Mouse (Mus musculus): ENCODE measurements around the gene Tstd3. TPM values are rescaled to one million over a fixed set of nuclear protein-coding genes. Genes with fewer than 3 reads are reported as not detected.

The Tstd3 gene
- polyA plus RNA-seq (2012; rRNA removed; ENCODE audit: low replicate concordance) = 1.2 and 2.6 TPM in 2 replicates

DNA sequence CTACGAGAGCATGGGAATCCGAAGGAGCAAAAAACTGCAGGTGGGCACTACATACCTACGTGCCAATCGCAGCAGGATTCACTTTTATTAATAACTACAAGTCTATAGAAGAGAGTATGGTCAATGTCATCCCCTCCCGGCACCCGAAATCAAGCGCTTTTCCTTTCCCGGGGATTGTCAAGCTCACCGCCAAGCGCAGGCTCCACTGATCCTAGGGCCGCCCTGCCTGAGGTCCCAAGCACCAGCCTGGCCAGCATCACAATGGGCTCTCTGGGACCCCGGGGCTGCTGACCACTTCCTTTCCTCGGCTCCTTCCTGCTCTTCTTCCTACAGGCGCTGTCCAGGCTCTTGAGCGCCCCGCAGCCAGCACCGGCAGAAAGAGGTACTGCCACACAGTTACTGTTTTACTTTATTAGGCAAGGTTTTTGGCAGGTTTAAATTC lies at the start of gene Tstd3, which contains the start of gene Usp45:
Gene Tstd3, minus strand, starts transcription at position 350 of the 442 bp plus-strand sequence.
Gene Usp45, plus strand, starts transcription at position 294 of the 442 bp plus-strand sequence.

DNA sequence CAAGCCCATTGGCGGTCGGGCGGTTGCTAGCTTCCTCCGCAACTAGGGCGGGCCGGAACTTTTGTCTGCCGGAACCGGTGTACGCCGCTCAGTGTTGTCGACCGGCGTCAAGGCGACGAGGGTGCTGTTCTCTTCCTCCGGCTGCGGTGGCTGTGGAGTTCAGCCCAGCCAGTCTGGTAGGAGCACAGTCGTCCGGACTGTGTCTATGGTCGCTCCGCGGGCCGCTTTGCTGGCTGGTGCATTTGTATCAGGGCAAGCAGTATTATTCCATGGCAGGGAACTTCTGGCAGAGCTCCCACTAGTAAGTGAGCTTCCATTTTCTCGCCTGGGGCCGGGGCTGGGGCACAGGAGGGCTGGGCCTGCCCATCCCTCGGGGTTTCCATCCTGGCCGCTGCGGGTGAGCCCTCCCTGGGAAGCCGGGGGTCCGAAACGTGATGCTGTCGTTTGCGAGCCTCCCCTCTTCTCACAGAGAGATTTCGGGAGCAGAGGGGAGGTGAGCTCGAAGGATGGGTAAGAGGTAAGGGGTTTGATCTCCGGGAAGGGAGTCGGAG lies 39.3 kb downstream of the Tstd3 start, which contains the start of gene Ccnc:
Gene Ccnc, plus strand, starts transcription at position 87 of the 551 bp plus-strand sequence.

Other genes with a start within 250 kb of the Tstd3 start
- gene Prdm13, start 81.2 kb downstream of the Tstd3 start, polyA plus RNA-seq (2012; rRNA removed; ENCODE audit: low replicate concordance) = not detected in 2 replicates
- 2.2 and 4.9 TPM in 2 replicates for gene Ccnc, start 39.5 kb downstream of the Tstd3 start, polyA plus RNA-seq (2012; rRNA removed; ENCODE audit: low replicate concordance)
- gene Usp45, start 56 bp downstream of the Tstd3 start, polyA plus RNA-seq (2012; rRNA removed; ENCODE audit: low replicate concordance) = 2.9 and 3.4 TPM in 2 replicates
- gene Pnisr, start 80.4 kb upstream of the Tstd3 start, polyA plus RNA-seq (2012; rRNA removed; ENCODE audit: low replicate concordance) = 39.4 and 60.3 TPM in 2 replicates
- 2.7 and 5.9 TPM in 2 replicates for gene Coq3, start 112.5 kb upstream of the Tstd3 start, polyA plus RNA-seq (2012; rRNA removed; ENCODE audit: low replicate concordance)
- 0.69 and 1.1 TPM in 2 replicates for gene Faxc, start 164.1 kb upstream of the Tstd3 start, polyA plus RNA-seq (2012; rRNA removed; ENCODE audit: low replicate concordance)